Mouse (Mus musculus) embryo, embryonic 11 days (tissue): ENCODE measurements around the gene Apof.
A peak's percentile ranks its signal among the peaks of the same experiment; 100 is the strongest.

Source experiments
- DNase-seq: peaks from one replicate; pipeline ENCODE4 v3.0.0-alpha.2; 2015

Apof gene

DNA sequence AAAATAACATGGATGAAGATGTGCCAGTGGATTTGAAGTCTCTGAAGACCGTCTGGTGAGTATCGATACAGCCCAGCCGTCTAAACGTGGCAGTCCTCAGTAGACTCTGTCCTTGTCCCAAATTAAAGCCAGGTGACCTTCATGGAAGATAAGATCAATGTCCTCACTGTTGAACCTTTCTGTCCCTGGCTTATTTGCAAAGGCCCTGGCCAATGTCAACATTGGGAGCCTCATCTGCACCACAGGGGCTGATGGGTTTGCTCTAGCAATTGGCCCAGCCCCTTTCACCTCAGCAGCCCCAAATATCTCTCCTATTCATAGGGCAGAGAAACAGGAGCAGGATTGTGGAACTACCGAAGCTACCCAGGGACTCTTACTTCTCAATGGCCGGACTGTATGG lies at the start of gene Apof:
Apof (plus strand) TSS at position 301 of the 400 bp plus-strand sequence.
- DNase-seq, result no peak

DNA sequence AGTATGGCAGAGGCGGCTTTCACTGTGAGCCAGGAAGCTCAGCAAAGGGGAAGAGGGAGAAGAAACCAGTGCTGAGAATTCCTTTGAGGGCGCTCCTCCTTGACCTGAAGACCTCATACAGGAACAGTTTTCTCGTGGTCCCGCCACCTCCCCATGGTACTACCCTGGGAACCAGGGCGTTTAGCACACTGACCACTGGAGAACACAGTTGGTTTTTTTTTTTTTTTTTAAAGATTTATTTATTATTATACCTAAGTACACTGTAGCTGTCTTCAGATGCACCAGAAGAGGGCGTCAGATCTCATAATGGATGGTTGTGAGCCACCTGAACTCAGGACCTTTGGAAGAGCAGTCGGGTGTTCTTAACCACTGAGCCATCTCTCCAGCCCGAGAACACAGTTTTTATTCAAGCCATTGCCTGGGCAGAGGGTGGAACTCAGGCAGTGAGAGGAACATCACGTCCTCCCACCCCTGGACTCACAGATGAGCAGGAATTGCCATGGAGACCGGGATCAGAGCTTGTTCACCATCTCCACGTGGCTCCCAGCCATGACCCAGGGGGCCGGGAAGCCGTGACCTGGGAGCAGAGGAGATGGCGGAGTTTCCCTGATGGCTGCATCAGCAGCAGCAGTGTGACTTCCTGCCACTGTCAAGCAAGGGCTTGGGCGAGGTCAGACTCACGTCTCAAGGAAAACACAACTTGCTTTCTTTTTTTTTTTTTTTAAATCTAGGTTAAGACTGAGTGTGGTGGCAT lies 46.8 kb upstream of the Apof start:
- no peak for DNase-seq

- DNase-seq, result no peak
Measured at GRCm38 (mm10) chr10:128225064-128225463, 43.4 kb upstream of the Apof start.

GRCm38 (mm10) chr10:128225538-128225937 lies 42.9 kb upstream of the Apof start, which contains the start of gene Mip:
Gene Mip, plus strand, starts transcription at chr10:128225838.
- no peak for DNase-seq

DNA sequence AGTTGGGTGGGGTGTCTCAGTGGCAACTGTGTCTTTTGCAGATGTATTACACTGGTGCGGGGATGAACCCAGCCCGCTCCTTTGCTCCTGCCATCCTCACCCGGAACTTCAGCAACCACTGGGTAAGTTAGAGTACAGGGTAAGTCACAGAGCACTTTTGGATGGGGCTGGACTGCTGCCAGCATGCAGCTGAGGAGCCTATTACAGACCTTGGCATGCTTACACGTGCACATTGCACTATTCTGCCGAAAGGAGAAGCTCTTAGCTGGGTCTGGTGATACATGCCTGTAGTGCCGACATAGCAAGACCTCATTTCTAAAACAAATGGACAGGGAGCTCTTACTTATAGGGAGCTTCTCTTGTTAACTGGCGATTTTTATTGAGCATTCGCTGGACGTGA lies 40.9 kb upstream of the Apof start:
- DNase-seq, result no peak

DNA sequence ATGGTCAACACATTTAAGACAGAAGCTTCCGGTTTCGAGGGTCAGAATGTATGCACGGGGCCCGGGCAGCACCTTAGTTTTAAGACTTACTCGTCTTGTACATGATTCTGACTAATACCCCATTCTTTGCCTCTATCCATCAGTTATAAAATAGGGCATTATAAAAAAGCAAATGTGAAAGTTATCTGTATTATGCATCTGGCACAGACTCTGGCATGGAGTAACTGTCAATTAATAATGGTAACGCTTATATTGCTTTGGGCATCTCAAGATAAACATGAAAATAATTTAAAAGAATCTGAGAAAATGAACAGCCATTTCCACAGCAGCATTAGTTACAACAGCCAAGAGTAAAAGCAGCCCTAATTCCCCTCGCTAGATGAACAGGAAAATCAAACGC lies 40.5 kb upstream of the Apof start:
- no peak for DNase-seq

GRCm38 (mm10) chr10:128230582-128230981 lies 37.9 kb upstream of the Apof start:
- no peak for DNase-seq

GRCm38 (mm10) chr10:128231146-128231545 lies 37.3 kb upstream of the Apof start:
- DNase-seq, result peak; percentile 28

GRCm38 (mm10) chr10:128231697-128232419 lies 36.6 kb upstream of the Apof start, which contains the start of gene Timeless:
Gene Timeless, plus strand, starts transcription at chr10:128232065.
- DNase-seq, result peak; percentile 90

GRCm38 (mm10) chr10:128232420-128232985 lies 36.0 kb upstream of the Apof start:
- DNase-seq, result peak; percentile 93

- DNase-seq, result no peak
Measured at GRCm38 (mm10) chr10:128236321-128236720, 32.1 kb upstream of the Apof start.

DNA sequence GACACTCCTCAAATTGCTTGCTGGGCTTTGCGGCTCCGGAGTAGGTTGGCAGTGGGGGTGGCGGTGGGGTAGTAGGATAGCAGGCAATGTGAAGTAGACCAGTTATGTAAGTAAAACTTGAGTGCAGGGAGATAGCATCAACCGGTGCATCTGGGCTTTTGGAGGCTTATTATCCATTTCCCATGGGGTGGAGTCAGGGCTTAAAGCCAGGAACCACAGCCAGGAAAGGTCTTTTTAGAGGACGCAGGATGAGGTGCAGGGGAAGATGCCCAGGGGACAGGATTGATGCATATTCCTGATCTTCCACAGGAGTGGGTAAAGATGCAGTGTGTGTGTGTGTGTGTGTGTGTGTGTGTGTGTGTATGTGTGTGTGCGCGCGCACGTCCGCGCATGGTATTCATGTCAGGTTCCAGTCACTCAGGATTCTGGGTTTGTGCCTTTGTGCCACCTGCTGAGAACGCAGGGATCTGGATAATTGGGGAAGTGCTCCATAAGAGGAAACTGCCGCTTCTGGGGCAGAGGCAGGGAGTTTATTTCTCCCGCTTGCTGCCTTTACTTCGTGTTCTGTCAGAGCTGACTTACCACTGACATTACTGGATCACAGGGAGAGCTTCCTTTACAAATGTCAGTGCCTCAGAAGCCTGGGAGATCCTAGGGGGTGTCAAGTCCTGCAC lies 30.5 kb upstream of the Apof start:
- DNase-seq, result no peak

- no peak for DNase-seq
Measured at GRCm38 (mm10) chr10:128239140-128239539, 29.3 kb upstream of the Apof start.

- no peak for DNase-seq
Measured at GRCm38 (mm10) chr10:128240131-128240530, 28.3 kb upstream of the Apof start.

- DNase-seq, result no peak
Measured at GRCm38 (mm10) chr10:128243252-128243651, 25.2 kb upstream of the Apof start.

DNA sequence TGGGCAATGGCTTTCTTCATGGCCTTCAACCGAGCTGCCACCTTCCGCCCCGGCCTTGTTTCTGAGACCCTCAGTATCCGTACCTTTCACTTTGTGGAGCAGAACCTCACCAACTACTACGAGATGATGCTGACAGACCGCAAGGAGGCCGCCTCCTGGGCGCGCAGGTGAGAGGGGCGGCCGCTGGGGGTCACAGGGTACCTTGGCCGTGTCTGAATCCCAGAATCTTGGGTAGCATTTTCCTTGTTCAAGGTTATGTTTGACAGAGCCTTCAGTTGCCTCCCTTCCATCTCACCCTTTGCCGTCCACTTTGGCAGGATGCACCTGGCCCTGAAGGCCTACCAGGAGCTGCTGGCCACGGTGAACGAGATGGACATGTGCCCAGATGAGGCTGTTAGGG lies 24.4 kb upstream of the Apof start:
- DNase-seq, result no peak

GRCm38 (mm10) chr10:128247020-128247732 lies 21.3 kb upstream of the Apof start:
- DNase-seq, result peak; percentile 18

GRCm38 (mm10) chr10:128250565-128250964 lies 17.9 kb upstream of the Apof start:
- DNase-seq, result no peak

DNA sequence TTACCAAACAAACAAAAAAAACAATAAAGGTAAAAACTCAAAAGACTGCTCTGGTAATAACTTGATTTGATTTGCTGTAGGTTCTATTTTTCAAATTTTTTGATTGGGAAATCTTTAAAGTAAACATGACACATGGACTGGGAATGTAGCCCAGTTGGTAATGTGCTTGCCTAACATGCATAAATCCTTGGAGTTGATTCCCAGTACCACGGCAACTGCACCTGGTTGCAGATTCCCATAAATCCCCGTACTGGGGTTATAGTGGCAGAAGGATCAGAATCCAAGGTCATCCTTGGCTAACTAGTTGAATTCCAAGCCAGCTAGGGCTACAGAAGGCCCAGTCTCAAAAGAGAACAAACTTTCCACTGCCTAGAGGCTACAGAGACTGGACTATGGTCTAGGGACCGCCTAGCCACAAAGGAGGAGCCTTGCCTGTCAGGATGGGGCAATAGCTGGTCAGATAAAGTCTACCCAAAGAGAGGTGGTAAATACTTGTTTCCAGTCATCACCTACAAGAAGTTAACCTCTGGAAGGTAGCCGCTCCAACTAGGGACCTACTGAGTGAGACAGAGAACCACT lies 14.7 kb upstream of the Apof start, which contains the start of gene Apon:
Apon (plus strand) TSS at position 420 of the 579 bp plus-strand sequence.
- DNase-seq, result no peak

DNA sequence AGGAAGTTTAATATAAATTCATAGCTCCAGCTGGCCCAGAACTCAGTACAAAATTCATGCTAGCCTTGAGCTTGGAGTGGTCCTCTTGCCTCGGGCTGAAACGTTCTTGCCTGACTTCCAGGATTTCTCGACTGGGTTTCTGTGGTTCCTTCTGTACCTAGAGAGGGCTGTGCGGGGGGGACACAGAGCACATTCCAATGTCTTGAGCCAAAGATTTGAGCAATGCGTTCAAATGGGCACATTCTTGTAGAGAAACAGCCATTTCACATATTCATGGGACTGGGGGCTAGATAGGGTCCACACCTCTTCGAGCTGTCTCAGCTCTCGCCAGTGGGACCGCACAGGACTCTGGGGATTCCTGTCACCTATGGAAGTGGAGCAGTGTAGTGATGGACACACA lies 12.5 kb upstream of the Apof start:
- no peak for DNase-seq

DNA sequence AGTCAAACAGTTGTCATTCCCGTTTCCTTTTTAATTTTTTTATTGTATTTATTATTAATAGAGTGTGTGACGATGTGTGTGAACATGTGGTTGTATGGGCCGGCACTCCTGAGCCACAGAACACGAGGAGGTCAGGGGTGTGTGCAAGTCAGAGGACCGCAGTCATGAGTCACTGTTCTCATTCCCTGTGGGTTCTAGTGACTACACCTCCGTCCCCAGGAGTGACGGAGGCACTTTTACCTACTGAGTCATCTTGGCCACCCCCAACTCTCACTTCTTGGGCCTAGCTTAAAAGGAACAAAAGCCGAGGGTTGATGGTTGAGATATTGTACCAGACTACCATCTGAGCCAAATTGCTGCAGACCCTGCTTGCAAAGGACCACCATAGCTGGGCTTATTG lies 12.1 kb upstream of the Apof start:
- DNase-seq, result no peak

DNA sequence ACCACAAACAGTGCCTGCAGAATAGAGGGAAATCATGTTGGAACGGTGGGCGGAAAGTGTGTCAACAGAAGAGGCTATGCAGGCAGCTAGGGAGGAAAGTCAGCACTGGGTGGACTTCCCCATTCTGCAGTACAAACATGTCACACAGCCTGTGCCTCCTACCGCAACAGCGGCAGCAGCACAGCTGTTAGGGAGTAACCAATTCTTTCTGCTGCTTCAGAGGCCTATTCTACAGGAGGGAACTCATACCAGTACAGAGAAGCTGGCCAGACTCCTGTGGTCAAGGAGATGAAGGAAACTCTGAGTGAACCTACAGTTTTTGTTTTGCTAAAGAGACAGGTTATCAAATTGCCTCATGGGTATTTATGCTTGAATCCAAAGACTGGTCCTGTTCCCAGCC lies 9.5 kb upstream of the Apof start:
- DNase-seq, result no peak
